Mouse (Mus musculus): ENCODE measurements around the gene Olfr288. TPM values are rescaled to one million over a fixed set of nuclear protein-coding genes. Genes with fewer than 3 reads are reported as not detected.

The Olfr288 gene
- polyA plus RNA-seq, 1 experiment from 2014 or later, result not detected

- H3K9ac ChIP-seq, result peak overlapping the region; percentile 92
- WGBS, result under 1% methylated on average over 36 of the region's 36 CpGs
- H3K4me3 ChIP-seq, result peak overlapping the region; percentile 87
- H3K9me3 ChIP-seq, result no peaks in the 10 kb centered on the region
- no peaks in the 10 kb centered on the region for H3K27me3 ChIP-seq
- H3K36me3 ChIP-seq, result peaks cover 22% of the 10 kb centered on the region
- peaks cover 11% of the 10 kb centered on the region for H3K4me1 ChIP-seq
- peak overlapping the region; percentile 84 for H3K4me2 ChIP-seq
- peak overlapping the region; percentile 85 for H3K27ac ChIP-seq
- ATAC-seq (ENCODE audit: insufficient number of reproducible peaks, insufficient read depth, low FRiP score, low TSS enrichment, low read depth), result peak; percentile 62
These were observed 50.4 kb downstream of the Olfr288 start for GRCm38 (mm10) chr15:98144861-98145507.

DNA sequence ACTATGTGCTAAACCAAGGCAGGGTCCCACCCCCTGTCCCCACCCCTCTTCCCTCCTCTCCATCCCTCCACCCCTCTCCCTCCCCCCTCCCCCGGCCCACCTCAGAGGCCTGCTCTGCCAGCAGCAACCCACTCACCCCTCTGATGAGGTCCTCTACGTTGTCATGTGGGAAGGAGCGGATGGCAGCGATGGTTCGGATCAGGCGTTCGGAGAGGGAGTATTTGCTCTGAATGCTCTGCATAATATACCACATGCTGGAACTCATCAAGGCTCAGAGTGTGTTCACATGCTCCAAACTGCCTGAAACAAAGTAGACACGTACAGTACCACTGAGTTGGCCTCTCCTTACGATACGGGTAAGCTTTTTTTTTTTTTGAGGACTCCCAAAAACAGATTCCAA is 52.8 kb downstream of the Olfr288 start:
- H3K36me3 ChIP-seq, result peaks cover 44% of the 10 kb centered on the region
- no peak overlapping the region for H3K9ac ChIP-seq
- H3K27me3 ChIP-seq, result no peaks in the 10 kb centered on the region
- WGBS, result 79% methylated on average over 10 of the region's 10 CpGs
- ATAC-seq (ENCODE audit: insufficient number of reproducible peaks, insufficient read depth, low FRiP score, low TSS enrichment, low read depth), result no peak
- no peak overlapping the region for H3K27ac ChIP-seq
- H3K9me3 ChIP-seq, result no peaks in the 10 kb centered on the region
- no peak overlapping the region for H3K4me2 ChIP-seq
- peaks cover 11% of the 10 kb centered on the region for H3K4me1 ChIP-seq
- H3K4me3 ChIP-seq, result no peak overlapping the region

- WGBS, result 84% methylated on average over 5 of the region's 5 CpGs
- no peak overlapping the region for H3K4me2 ChIP-seq
- H3K4me3 ChIP-seq, result no peak overlapping the region
- H3K9ac ChIP-seq, result no peak overlapping the region
- no peak for ATAC-seq (ENCODE audit: insufficient number of reproducible peaks, insufficient read depth, low FRiP score, low TSS enrichment, low read depth)
- peaks cover 60% of the 10 kb centered on the region for H3K36me3 ChIP-seq
- peaks cover 8% of the 10 kb centered on the region for H3K4me1 ChIP-seq
- no peak overlapping the region for H3K27ac ChIP-seq
- H3K9me3 ChIP-seq, result no peaks in the 10 kb centered on the region
- H3K27me3 ChIP-seq, result no peaks in the 10 kb centered on the region
These were observed 54.5 kb downstream of the Olfr288 start for GRCm38 (mm10) chr15:98140809-98141208.

DNA sequence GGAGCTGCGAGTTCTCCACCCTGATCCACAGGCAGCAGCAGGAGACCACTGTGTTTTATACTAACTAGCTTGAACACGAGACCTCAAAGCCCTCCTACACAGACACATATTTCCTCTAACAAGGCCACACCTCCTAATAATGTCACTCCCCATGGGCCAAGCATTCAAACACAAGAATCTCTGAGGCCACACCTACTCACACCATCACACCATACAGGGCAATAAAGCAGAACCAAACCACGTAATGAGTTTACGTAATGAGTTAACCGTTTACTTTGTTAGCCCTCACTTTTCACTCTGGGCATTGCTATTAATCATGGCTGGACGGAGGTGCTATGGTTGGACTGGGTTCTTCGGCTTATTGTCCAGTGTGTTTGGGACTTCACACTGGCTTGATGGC is 55.6 kb downstream of the Olfr288 start:
- no peak overlapping the region for H3K27ac ChIP-seq
- ATAC-seq (ENCODE audit: insufficient number of reproducible peaks, insufficient read depth, low FRiP score, low TSS enrichment, low read depth), result no peak
- peaks cover 6% of the 10 kb centered on the region for H3K4me1 ChIP-seq
- H3K4me3 ChIP-seq, result no peak overlapping the region
- H3K27me3 ChIP-seq, result no peaks in the 10 kb centered on the region
- H3K36me3 ChIP-seq, result peaks cover 71% of the 10 kb centered on the region
- no peak overlapping the region for H3K4me2 ChIP-seq
- no peaks in the 10 kb centered on the region for H3K9me3 ChIP-seq
- no peak overlapping the region for H3K9ac ChIP-seq
- WGBS, result 89% methylated on average over 7 of the region's 7 CpGs

DNA sequence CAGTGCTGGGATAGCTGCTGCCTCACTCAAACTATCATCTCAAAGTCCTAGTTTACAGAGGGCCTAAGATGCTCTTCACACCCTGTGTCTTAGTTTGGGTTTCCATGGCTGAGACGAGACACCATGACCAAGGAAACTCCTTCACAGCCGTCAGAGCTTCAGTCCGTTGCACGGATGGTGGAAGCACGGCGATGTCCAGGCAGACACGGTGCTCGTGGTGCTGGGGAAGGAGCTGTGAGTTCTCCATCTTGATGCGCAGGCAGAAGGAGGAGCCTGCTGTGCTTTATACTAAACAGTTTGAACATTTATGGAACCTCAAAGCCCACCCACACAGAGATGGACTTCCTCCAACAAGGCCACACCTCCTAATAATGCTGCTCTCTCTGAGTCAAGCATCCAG is 58.5 kb downstream of the Olfr288 start:
- WGBS, result 93% methylated on average over 9 of the region's 9 CpGs
- H3K4me2 ChIP-seq, result no peak overlapping the region
- no peak for ATAC-seq (ENCODE audit: insufficient number of reproducible peaks, insufficient read depth, low FRiP score, low TSS enrichment, low read depth)
- H3K9me3 ChIP-seq, result no peaks in the 10 kb centered on the region
- no peak overlapping the region for H3K4me3 ChIP-seq
- H3K9ac ChIP-seq, result no peak overlapping the region
- peaks cover 93% of the 10 kb centered on the region for H3K36me3 ChIP-seq
- H3K4me1 ChIP-seq, result no peaks in the 10 kb centered on the region
- H3K27ac ChIP-seq, result no peak overlapping the region
- H3K27me3 ChIP-seq, result no peaks in the 10 kb centered on the region

Other genes starting within 250 kb of the Olfr288 start
- gene Tmem106c, start 231.3 kb downstream of the Olfr288 start, polyA plus RNA-seq (2015; fragmentation: Nextera tagmentation; extraction: Ambion mirVana), result 37.8 and 38.7 TPM in 2 replicates
- 306 and 385 TPM in 2 replicates for gene Col2a1, start 190.8 kb downstream of the Olfr288 start, polyA plus RNA-seq (2015; fragmentation: Nextera tagmentation; extraction: Ambion mirVana)
- 43.0 and 47.0 TPM in 2 replicates for gene Pfkm, start 103.0 kb downstream of the Olfr288 start, polyA plus RNA-seq (2015; fragmentation: Nextera tagmentation; extraction: Ambion mirVana)
- gene Senp1, start 101.8 kb downstream of the Olfr288 start, polyA plus RNA-seq (2015; fragmentation: Nextera tagmentation; extraction: Ambion mirVana), result 36.5 and 42.1 TPM in 2 replicates
- 49.2 and 55.3 TPM in 2 replicates for gene Asb8, start 29.9 kb downstream of the Olfr288 start, polyA plus RNA-seq (2015; fragmentation: Nextera tagmentation; extraction: Ambion mirVana)
- 1.1 and 1.9 TPM in 2 replicates for gene Ccdc184, start 28.4 kb downstream of the Olfr288 start, polyA plus RNA-seq (2015; fragmentation: Nextera tagmentation; extraction: Ambion mirVana)
- gene Gm44579, start 25.4 kb upstream of the Olfr288 start, polyA plus RNA-seq (2015; fragmentation: Nextera tagmentation; extraction: Ambion mirVana), result not detected in 2 replicates
- gene Olfr287, start 25.5 kb upstream of the Olfr288 start, polyA plus RNA-seq (2015; fragmentation: Nextera tagmentation; extraction: Ambion mirVana), result not detected in 2 replicates
- gene Olfr286, start 38.9 kb upstream of the Olfr288 start, polyA plus RNA-seq (2015; fragmentation: Nextera tagmentation; extraction: Ambion mirVana), result not detected in 2 replicates
- gene H1fnt, start 61.8 kb upstream of the Olfr288 start, polyA plus RNA-seq (2015; fragmentation: Nextera tagmentation; extraction: Ambion mirVana), result not detected in 2 replicates
- 0.90 and 1.4 TPM in 2 replicates for gene Zfp641, start 100.6 kb upstream of the Olfr288 start, polyA plus RNA-seq (2015; fragmentation: Nextera tagmentation; extraction: Ambion mirVana)
- gene Olfr285, start 121.8 kb upstream of the Olfr288 start, polyA plus RNA-seq (2015; fragmentation: Nextera tagmentation; extraction: Ambion mirVana), result not detected in 2 replicates
- 0.22 and 0.59 TPM in 2 replicates for gene Olfr284, start 145.4 kb upstream of the Olfr288 start, polyA plus RNA-seq (2015; fragmentation: Nextera tagmentation; extraction: Ambion mirVana)
- gene Olfr283, start 185.4 kb upstream of the Olfr288 start, polyA plus RNA-seq (2015; fragmentation: Nextera tagmentation; extraction: Ambion mirVana), result not detected in 2 replicates
- gene Olfr282, start 235.7 kb upstream of the Olfr288 start, polyA plus RNA-seq (2015; fragmentation: Nextera tagmentation; extraction: Ambion mirVana), result not detected in 2 replicates

All from embryonic facial prominence, embryonic 13.5 days (tissue).